Mouse (Mus musculus): Measurements from ENCODE around the gene Ppp3r1.

- TF ChIP-seq CTCF (IDR thresholded peaks at IDR 0.05; ENCODE audit: borderline replicate concordance, extremely low read depth, insufficient read depth, insufficient read length) = no peak
- no peak for TF ChIP-seq POLR2A (IDR thresholded peaks at IDR 0.05; ENCODE audit: borderline replicate concordance, extremely low read depth, insufficient read depth, insufficient read length, poor library complexity, severe bottlenecking)
Measured at GRCm38 (mm10) chr11:17180753-17181152, 21.7 kb downstream of the Ppp3r1 start.

Data from brain, embryonic 14.5 days (tissue).